Mouse (Mus musculus) gastrocnemius, postnatal 4 days (tissue): ENCODE measurements around the gene Tesk1. TPM values are rescaled to one million over a fixed set of nuclear protein-coding genes. Genes with fewer than 3 reads are reported as not detected.
"Not testable (repeated sequence)": the region's sequence is repeated elsewhere in the genome, so short reads cannot be mapped to it uniquely, and the experiment has no call there.

ENCODE experiments used
- DNase-seq, 2 experiments: peaks; one replicate each; pipeline ENCODE4 v3.0.0; 2021 to 2022; ENCODE audit warnings: low spot score in 2 of 2, mixed read lengths in 2 of 2
- total RNA-seq, 2 experiments: library from RNA; stranded (reverse); gene quantifications; 2 replicates each; pipeline ENCODE4 v1.2.3; 2021

Gene Tesk1
- total RNA-seq, 2 experiments from 2014 or later = 39.3 to 40.9 TPM

- no peak for DNase-seq
These were observed 10.6 kb downstream of the Tesk1 start for GRCm38 (mm10) chr4:43452315-43452714.

GRCm38 (mm10) chr4:43453413-43453812 is 11.7 kb downstream of the Tesk1 start:
- DNase-seq = no peak

- DNase-seq = no peak
These were observed 12.5 kb downstream of the Tesk1 start, which contains the start of gene Cd72 for GRCm38 (mm10) chr4:43454041-43454836. TSS of gene Cd72 (minus strand) at chr4:43454628.

- DNase-seq = no peak
These were observed 14.7 kb downstream of the Tesk1 start for GRCm38 (mm10) chr4:43456470-43456869.

GRCm38 (mm10) chr4:43457124-43457523 is 15.4 kb downstream of the Tesk1 start:
- no peak for DNase-seq

- no peak for DNase-seq
These were observed 21.4 kb downstream of the Tesk1 start for GRCm38 (mm10) chr4:43463102-43463501.

- DNase-seq = no peak
These were observed 24.2 kb downstream of the Tesk1 start for GRCm38 (mm10) chr4:43465935-43466334.

GRCm38 (mm10) chr4:43466872-43467271 is 25.1 kb downstream of the Tesk1 start:
- DNase-seq = no peak

- DNase-seq = no peak
These were observed 28.6 kb downstream of the Tesk1 start for GRCm38 (mm10) chr4:43470301-43470700.

GRCm38 (mm10) chr4:43473636-43474035 is 31.9 kb downstream of the Tesk1 start:
- DNase-seq = no peak

- DNase-seq = no peak
These were observed 34.9 kb downstream of the Tesk1 start for GRCm38 (mm10) chr4:43476604-43477003.

GRCm38 (mm10) chr4:43477857-43478533 is 36.3 kb downstream of the Tesk1 start:
- peak; percentile 72 to 83 for DNase-seq

- DNase-seq = no peak
These were observed 36.8 kb downstream of the Tesk1 start for GRCm38 (mm10) chr4:43478534-43478858.

GRCm38 (mm10) chr4:43478906-43479832 is 37.4 kb downstream of the Tesk1 start:
- peak; percentile 59 to 84 for DNase-seq

GRCm38 (mm10) chr4:43480985-43481384 is 39.2 kb downstream of the Tesk1 start:
- no peak for DNase-seq

GRCm38 (mm10) chr4:43481894-43482456 is 40.2 kb downstream of the Tesk1 start:
- DNase-seq = no peak

GRCm38 (mm10) chr4:43482591-43482990 is 40.9 kb downstream of the Tesk1 start:
- DNase-seq = peak in 1 of 2 experiments; percentile 10

GRCm38 (mm10) chr4:43483535-43484091 is 41.9 kb downstream of the Tesk1 start, which contains the start of gene Sit1:
TSS of gene Sit1 (minus strand) at chr4:43483734.
- DNase-seq = no peak

- DNase-seq = not testable (repeated sequence)
These were observed 43.9 kb downstream of the Tesk1 start for GRCm38 (mm10) chr4:43485666-43486065.

- no peak for DNase-seq
These were observed 47.9 kb downstream of the Tesk1 start for GRCm38 (mm10) chr4:43489611-43490010.

- DNase-seq = no peak
These were observed 49.1 kb downstream of the Tesk1 start for GRCm38 (mm10) chr4:43490801-43491200.
